Mouse (Mus musculus) C2C12 (cell line): Measurements from ENCODE around the gene Gm10837. TPM values are rescaled to one million over a fixed set of nuclear protein-coding genes. Genes with fewer than 3 reads are reported as not detected.

Source experiments
- H3K27me3 ChIP-seq: one replicate; pipeline ENCODE4 v1.6.1; 2011; ENCODE audit not compliant: control insufficient read depth, insufficient read depth, insufficient read length
- H3K36me3 ChIP-seq: one replicate; pipeline ENCODE4 v1.6.1; 2011; ENCODE audit not compliant: control insufficient read depth, insufficient read depth
- H3K4me3 ChIP-seq: one replicate; pipeline ENCODE4 v1.5.1; 2011; ENCODE audit warnings: mild to moderate bottlenecking, control low read depth; ENCODE audit not compliant: poor library complexity, insufficient read depth, severe bottlenecking
- H3K79me2 ChIP-seq: one replicate; pipeline ENCODE4 v1.6.1; 2011; ENCODE audit not compliant: control insufficient read depth, insufficient read depth
- H3K79me3 ChIP-seq: one replicate; pipeline ENCODE4 v1.6.1; 2011; ENCODE audit warnings: low read depth, control low read depth
- H3ac ChIP-seq: one replicate; pipeline ENCODE3; 2011; ENCODE audit warnings: low read depth; ENCODE audit not compliant: control insufficient read depth, insufficient read length
- CEBPB ChIP-seq: IDR thresholded peaks from one replicate; pipeline ENCODE4 v1.6.1; 2011; ENCODE audit warnings: low read depth, mild to moderate bottlenecking, control low read depth, moderate library complexity
- CTCF ChIP-seq: IDR thresholded peaks from one replicate; pipeline ENCODE4 v1.5.1; 2011; ENCODE audit not compliant: control insufficient read depth, insufficient read depth, insufficient read length
- FOSL1 ChIP-seq: IDR thresholded peaks from one replicate; pipeline ENCODE4 v1.8.0; 2011; ENCODE audit warnings: mild to moderate bottlenecking, low read length; ENCODE audit not compliant: poor library complexity, insufficient read depth, severe bottlenecking
- MAX ChIP-seq: IDR thresholded peaks from one replicate; pipeline ENCODE4 v1.6.1; 2011; ENCODE audit warnings: mild to moderate bottlenecking, control low read depth
- MYOD1 ChIP-seq: IDR thresholded peaks from one replicate; pipeline ENCODE4 v1.6.1; 2011; ENCODE audit warnings: low read depth; ENCODE audit not compliant: control insufficient read depth, insufficient read length
- MYOG ChIP-seq: IDR thresholded peaks from one replicate; pipeline ENCODE4 v1.6.1; 2011; ENCODE audit not compliant: control insufficient read depth, insufficient read length; ENCODE audit errors: extremely low read depth
- USF1 ChIP-seq: IDR thresholded peaks from one replicate; pipeline ENCODE4 v1.6.1; 2011; ENCODE audit warnings: low read depth, mild to moderate bottlenecking, control low read depth, moderate library complexity
- polyA plus RNA-seq: library from polyadenylated mRNA; unstranded; fragments of >200 nt; fragmentation: generic; extraction: Trizol; gene quantifications from one replicate; pipeline ENCODE4 v1.2.1, GENCODE M21; 2012; ENCODE audit warnings: missing spikeins

Gene Gm10837
- polyA plus RNA-seq, 1 experiment: not detected

DNA sequence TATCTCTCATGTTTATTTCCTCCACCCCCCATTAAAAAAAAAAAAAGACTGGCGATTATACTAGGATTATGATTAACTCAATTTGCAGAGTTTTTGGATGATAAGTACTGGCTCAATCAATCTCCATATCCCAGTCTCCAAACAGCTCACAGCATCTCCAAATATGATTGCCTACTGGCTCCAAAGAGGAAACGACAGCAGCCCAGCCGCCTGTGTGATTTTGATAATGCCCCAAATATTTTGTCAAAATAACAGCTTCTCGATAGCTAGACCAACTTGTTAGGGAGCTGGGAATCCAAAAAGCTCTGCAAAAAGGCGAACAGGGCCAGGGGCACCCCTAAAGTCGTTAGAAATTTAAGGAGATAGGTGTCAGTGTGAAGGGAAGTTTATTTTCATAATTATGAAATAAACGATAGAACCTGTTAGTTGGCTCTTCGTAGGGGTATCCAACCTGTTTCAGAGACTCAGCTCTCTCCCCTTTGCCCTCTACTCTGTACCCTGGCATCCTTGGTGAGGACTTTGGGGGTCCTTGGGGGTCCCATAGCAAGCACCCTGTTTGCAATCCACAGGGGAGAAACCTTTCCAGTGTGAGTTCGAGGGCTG lies 12.3 kb upstream of the Gm10837 start:
- TF ChIP-seq FOSL1 (no peak), MYOG (no peak), CTCF (no peak), CEBPB (no peak), MAX (no peak), MYOD1 (no peak), USF1 (no peak)
- H3K79me3 ChIP-seq: peaks cover 2% of the 10 kb centered on the region
- H3ac ChIP-seq: no peak overlapping the region
- H3K27me3 ChIP-seq: peaks cover 34% of the 10 kb centered on the region
- H3K4me3 ChIP-seq: no peak overlapping the region
- peaks cover 17% of the 10 kb centered on the region for H3K79me2 ChIP-seq
- no peaks in the 10 kb centered on the region for H3K36me3 ChIP-seq

GRCm38 (mm10) chr14:122478574-122479011 lies 11.8 kb upstream of the Gm10837 start:
- TF ChIP-seq MYOG: no peak
- no peak for TF ChIP-seq MAX
- H3K79me3 ChIP-seq: peaks cover 2% of the 10 kb centered on the region
- H3ac ChIP-seq: no peak overlapping the region
- no peaks in the 10 kb centered on the region for H3K36me3 ChIP-seq
- H3K4me3 ChIP-seq: no peak overlapping the region
- H3K27me3 ChIP-seq: peaks cover 36% of the 10 kb centered on the region
- peaks cover 17% of the 10 kb centered on the region for H3K79me2 ChIP-seq

- Histone ChIP-seq H3K4me3 (no peak overlapping the region), H3K27me3 (peaks cover 40% of the 10 kb centered on the region)
- TF ChIP-seq FOSL1: no peak
- TF ChIP-seq MYOG: no peak
- no peak for TF ChIP-seq MAX
- no peak for TF ChIP-seq MYOD1
- no peak for TF ChIP-seq CTCF
- TF ChIP-seq USF1: no peak
- TF ChIP-seq CEBPB: no peak
Measured at GRCm38 (mm10) chr14:122479461-122480109, 10.8 kb upstream of the Gm10837 start.

DNA sequence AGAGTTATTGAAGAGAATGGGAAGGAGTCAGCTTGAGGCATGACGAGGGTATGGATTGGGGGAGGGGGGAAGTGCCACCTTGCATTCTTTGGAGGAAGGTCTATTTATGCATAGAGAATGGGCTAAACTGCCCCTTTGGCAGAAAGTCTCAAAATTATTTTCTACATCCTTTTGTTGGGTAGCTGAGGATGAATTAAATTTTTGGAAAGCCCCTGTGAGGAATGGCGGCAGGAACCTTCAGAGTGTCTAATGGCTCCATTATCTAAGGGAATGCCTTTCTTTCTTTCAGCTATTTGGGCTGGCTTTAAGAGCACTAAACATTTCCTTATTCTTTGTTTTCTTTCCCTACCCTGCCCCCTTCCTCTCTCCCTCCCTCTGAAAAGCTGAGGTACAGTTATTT lies 10.0 kb upstream of the Gm10837 start:
- Histone ChIP-seq H3K36me3 (no peaks in the 10 kb centered on the region), H3ac (no peak overlapping the region), H3K4me3 (no peak overlapping the region), H3K79me3 (peaks cover 2% of the 10 kb centered on the region), H3K79me2 (peaks cover 17% of the 10 kb centered on the region), H3K27me3 (peaks cover 42% of the 10 kb centered on the region)
- TF ChIP-seq USF1 (no peak), CEBPB (no peak), MYOG (no peak), FOSL1 (no peak), CTCF (no peak), MAX (no peak)

More at GRCm38 (mm10) chr14:122479461-122480109, 10.8 kb upstream of the Gm10837 start:
- Histone ChIP-seq H3K36me3 (no peaks in the 10 kb centered on the region), H3K79me2 (peaks cover 17% of the 10 kb centered on the region), H3ac (no peak overlapping the region), H3K79me3 (peaks cover 2% of the 10 kb centered on the region)

GRCm38 (mm10) chr14:122481181-122481580 lies 9.2 kb upstream of the Gm10837 start:
- Histone ChIP-seq H3ac (no peak overlapping the region), H3K79me3 (peaks cover 2% of the 10 kb centered on the region), H3K79me2 (peaks cover 17% of the 10 kb centered on the region), H3K27me3 (peaks cover 35% of the 10 kb centered on the region), H3K36me3 (no peaks in the 10 kb centered on the region), H3K4me3 (no peak overlapping the region)
- TF ChIP-seq MAX (no peak), FOSL1 (no peak), CEBPB (no peak), CTCF (no peak), MYOG (no peak), USF1 (no peak), MYOD1 (no peak)
